Mouse (Mus musculus) hematopoietic stem cell, adult 5-6 weeks (primary cell): ENCODE results near the gene 0610012G03Rik. TPM values are rescaled to one million over a fixed set of nuclear protein-coding genes. Genes with fewer than 3 reads are reported as not detected.
"Not testable (repeated sequence)": the region's sequence is repeated elsewhere in the genome, so short reads cannot be mapped to it uniquely, and the experiment has no call there.

Experiments used
- ATAC-seq, 2 experiments: fragments of 125-278 bp in 1 of 2; replicated peaks in 1 of 2; 2 replicates each; pipeline ENCODE4 v1.8.0; 2016 to 2017; ENCODE audit warnings: inconsistent platforms in 2 of 2, mild to moderate bottlenecking in 2 of 2, moderate number of reproducible peaks in 2 of 2, low read depth in 1 of 2, moderate TSS enrichment in 1 of 2; ENCODE audit not compliant: low FRiP score in 2 of 2, poor library complexity in 2 of 2, severe bottlenecking in 2 of 2, insufficient read depth in 1 of 2, low TSS enrichment in 1 of 2
- total RNA-seq: library from RNA; stranded (forward); fragments of 172-1452, 232-1000 nt; gene quantifications from 2 replicates; pipeline ENCODE4 v1.2.3, GENCODE M21; 2017

Gene 0610012G03Rik
- total RNA-seq: 9.6 and 14.9 TPM in 2 replicates

GRCm38 (mm10) chr16:31948345-31948774, at the start of gene 0610012G03Rik, which contains the start of gene Ncbp2:
Gene 0610012G03Rik, minus strand, starts transcription at chr16:31948494.
Gene Ncbp2, plus strand, starts transcription at chr16:31948513.
- peak; percentile 87 to 89 for ATAC-seq

DNA sequence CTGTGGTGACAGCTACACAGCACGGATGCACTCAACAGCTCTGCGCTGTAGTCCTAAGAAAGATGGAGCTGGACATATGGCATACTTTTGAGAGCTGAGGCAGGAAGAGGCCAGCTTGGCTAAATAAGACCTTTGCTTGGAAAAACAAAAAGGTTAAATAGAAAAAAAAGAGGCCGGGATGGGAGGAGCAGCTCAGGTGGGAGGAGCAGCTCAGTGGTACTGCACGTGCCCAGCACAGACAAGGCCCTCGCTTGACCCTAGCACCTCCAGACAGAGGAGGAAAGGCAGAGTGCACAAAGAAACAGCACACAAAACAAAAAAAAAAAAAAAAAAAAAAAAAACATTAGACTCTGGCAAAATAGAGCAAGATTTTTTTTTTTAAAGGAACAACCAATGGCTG, 48.1 kb upstream of the 0610012G03Rik start:
- no peak for ATAC-seq

GRCm38 (mm10) chr16:31993946-31994345, 45.7 kb upstream of the 0610012G03Rik start:
- no peak for ATAC-seq

DNA sequence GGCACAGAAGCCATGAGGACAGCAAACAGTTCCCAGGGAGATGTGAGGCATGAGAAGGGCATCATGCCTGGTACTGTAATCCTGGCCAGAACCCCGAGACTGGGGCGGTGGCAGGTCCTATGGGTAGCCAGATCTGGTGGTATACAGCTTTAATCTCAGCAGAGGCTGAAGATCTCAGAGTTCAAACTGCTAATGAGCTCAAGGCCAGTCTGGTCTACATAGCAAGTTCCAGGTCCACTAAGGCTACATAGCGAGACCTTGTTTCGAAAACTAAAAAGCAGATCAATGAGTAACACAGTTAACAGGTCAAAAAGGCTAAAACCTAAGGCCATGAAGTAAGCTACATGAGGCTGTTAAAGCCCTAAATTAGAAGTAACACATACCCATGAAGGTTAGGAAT, 44.9 kb upstream of the 0610012G03Rik start:
- no peak for ATAC-seq

- ATAC-seq: no peak
Measured at GRCm38 (mm10) chr16:31992039-31992438, 43.7 kb upstream of the 0610012G03Rik start.

DNA sequence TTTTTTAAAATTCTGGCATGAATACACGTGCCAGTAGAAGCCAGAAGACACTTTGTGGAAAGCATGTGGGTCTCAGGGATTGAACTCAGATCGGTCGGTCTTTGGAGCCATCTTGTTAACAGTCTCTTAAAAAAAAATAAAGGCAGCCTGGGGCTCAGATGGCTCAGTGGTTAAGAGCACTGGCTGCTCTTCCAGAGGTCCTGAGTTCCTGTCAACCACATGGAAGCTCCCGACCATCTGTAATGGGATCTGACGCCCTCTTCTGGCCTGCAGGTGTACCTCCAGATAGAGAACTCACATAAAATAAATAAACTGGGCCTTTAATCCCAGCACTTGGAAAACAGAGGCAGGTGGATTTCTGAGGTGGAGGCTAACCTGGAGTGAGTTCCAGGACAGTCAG, 32.7 kb upstream of the 0610012G03Rik start:
- ATAC-seq: no peak

DNA sequence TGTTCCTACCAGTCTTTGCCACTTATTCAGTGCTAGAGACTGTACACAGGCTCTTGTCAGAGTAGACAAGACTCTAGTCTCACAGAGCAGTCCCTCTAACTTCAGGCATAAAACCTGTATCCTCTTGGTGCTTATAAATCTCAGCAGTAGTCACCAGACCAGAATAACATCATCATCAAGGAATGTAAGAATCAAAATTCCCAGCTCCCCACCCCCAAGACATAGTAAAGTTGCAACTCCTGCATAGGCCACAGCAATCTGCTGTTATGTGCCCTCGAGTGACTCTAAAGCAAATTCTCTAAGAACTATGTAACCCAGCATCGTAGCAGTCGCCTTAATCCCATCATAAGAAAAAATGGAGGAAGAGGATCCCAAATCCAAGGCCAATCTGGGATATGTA, 31.2 kb upstream of the 0610012G03Rik start:
- ATAC-seq: no peak

DNA sequence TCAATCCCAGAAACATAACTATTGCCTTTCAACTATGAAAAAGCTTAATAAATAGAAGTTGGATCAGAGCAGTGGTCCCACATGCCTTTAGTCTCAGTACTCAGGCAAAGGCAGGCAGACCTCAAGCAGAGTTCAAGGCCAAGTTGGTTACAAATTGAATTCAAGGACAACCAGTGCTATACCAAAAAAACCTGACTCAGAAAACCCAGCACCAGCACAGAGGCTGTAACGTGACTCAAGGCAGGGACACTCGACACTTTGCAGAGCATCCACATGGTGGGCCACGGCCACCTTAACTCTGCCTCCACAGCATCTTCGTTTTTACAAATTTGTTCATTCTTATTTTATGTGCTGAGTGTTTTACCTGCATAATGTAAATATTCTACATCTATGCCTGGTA, 27.0 kb upstream of the 0610012G03Rik start:
- no peak for ATAC-seq

DNA sequence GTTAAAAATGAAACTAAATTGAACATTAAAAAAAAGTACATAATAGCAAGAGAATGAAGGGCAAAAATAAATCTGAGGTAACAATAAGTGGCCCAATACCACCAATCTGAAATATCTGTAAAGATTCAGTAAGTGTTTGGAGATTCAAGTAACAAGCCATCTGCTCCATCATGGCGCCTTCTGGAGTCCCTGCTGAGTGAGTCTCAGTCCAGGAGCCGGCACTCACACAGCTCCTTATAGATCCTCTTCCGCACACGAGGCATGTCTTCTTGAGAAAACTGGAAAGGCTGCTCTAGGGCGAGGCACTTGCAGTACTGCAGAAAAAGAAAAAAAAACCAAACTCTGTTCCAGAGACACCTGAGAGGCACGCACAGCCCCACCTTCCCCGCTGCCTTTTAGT, 14.9 kb upstream of the 0610012G03Rik start:
- no peak for ATAC-seq

DNA sequence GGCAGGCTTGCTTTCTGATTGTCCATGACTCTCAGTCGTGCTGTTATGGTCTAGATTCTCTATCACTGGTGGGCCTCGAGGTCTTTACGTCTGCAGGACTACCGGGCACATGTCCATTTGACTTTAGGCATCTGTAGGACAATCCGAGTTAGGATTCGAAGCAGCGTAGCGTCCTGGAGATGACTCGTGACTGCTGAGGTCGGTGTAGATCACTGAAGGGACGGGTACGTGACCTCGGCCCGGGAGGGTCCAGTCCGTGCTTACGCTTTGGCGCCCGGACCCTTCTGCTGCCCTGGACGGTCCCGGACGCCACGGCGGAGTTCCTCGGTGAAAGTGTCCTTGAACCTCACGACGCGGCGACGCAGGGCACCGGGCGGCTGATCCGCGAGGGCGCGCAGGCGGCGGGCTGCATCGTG, 385 bp downstream of the 0610012G03Rik start:
- no peak for ATAC-seq

DNA sequence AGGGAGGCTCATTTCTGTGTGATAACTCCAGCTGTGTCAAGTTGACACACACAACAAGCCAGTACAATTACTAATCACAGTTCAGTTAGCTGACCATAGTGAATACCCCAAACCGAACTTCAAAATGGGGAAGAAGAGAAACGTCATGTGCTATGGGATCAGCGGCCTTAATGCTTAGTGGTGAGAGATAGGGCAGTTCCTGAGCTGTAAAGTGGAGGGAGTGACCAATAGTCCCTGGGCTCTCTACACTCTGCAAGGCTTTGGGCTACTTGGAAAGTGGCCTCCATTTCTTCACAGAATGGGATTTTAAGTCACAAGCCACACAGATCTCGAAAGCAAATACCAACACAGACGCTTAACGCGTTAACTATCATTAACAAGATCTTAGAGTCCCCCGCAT, 961 bp downstream of the 0610012G03Rik start:
- ATAC-seq: no peak

DNA sequence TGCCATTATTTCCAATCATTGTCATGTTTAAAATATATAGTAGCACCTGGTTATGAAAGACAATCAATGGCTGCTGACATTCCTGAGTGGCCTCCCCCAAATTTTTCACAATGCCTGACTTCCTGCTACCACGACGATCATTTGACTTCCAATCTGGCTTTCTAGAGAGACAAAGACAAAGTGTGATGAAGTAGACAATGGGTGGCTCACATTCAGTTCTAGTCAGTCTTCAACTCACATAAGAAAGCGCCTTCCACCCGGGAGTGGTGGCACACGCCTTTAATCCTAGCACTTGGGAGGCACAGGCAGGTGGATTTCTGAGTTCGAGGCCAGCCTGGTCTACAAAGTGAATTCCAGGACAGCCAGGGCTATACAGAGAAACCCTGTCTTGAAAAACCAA, 2.3 kb downstream of the 0610012G03Rik start:
- not testable (repeated sequence) for ATAC-seq

DNA sequence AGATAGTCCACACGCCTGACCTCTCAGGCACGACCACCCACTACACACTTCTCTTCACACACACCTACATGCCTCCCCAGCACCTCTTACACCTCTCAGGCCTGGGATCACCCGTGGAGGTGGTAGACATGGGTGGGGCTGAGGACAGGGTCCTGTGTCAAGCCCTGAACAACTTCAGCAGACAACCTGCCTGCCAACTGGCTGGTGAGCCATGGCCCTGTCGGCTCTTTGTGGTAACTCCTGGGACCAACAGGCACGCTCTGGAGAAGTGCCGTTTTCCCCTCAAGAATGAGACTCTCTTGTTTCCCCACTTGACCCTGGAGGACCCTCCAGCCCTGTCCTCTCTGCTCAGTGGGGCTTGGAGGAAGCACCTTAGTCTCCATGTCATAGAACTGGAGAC, 2.9 kb downstream of the 0610012G03Rik start:
- ATAC-seq: no peak

- ATAC-seq: no peak
Measured at GRCm38 (mm10) chr16:31944698-31945255, 3.5 kb downstream of the 0610012G03Rik start.

DNA sequence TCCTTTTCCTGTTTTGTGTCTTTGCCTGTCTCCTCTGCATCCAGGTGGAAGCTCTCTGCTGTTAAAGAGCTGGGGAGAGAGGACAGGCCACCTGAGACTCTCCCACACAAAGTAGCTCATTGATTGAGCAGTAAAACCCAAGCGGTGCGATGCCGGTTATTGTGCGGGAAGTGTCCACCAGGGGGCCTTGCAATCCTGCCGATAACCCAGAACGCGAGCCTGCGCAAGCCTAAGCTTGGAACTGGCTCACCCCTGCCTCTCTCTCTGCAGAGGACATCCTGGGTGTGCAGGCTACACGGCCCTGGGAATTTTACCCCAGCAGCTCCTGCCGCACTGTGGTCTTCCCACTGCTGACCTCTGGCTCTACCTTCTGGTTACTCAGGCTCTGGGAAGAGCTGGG, 4.3 kb downstream of the 0610012G03Rik start:
- ATAC-seq: peak; percentile 70 to 71

GRCm38 (mm10) chr16:31940586-31940985, 7.7 kb downstream of the 0610012G03Rik start:
- ATAC-seq: no peak

DNA sequence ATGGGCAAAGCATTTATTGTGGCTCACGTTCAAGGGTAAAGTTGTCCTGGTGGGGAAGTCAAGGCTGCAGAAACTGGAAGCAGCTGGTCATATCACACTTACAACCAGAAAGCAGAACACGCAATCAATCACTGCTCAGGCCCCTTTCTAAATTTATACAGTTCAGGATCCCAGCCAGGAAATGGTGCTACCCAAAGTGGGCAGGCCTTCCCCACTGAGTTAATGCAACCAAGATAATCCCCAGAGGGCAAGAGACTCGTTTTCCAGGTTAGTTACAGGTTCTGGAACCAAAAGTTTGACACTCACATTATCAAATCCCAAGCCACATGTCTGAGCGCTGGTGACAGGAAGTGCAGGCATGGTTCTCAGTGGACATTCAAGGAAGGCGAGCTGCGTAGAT, 9.4 kb downstream of the 0610012G03Rik start:
- peak; percentile 7 to 18; a peak in 1 of 4 replicates for ATAC-seq

DNA sequence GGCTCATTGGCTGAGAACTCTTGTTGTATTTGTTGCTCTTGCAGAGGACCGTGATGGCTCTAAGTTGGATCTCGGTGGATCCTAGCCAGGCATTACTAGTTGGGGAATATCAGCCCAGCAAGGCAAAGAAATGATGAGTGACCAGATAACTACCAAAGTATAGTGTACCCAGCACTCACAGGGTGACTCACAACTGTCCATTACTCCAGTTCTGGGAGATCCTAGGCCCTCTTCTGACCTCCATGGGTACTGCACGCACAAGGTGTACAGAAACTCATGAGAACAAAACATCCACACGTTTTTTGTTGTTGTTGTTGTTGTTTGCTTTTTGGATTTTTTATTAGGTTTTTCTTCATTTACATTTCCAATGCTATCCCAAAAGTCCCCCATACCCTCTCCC, 11.7 kb downstream of the 0610012G03Rik start:
- ATAC-seq: no peak
